Mouse (Mus musculus): ENCODE results near the gene Piwil1. TPM values are rescaled to one million over a fixed set of nuclear protein-coding genes. Genes with fewer than 3 reads are reported as not detected.

Piwil1 gene
- total and polyA plus RNA-seq, 3 experiments = not detected

DNA sequence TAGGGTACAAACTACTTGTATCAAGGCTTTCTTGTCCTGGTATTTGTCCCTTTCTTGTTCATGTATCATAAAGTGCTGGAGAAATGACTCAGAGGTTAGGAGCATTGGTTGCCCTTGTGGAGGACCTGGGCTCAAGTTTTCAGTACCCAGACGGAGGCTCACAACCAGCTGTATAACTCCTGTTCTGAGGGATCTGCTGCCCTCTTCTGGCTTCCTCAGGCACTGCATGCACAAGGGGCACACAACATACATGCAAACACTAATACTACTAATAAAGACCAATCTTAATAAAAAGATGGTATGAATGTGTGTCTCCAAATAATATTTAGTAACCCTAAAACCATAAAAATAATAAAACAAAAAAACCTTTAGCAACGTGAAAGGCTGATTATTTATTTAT lies 74.1 kb downstream of the Piwil1 start:
- no peak overlapping the region for H3K27ac ChIP-seq (ENCODE audit: insufficient read depth, low read depth)
- dilution Hi-C loops (cut with MboI; ENCODE audit: extremely low pct_ligation_motif_present, extremely low pct_unique_long_range_greater_than_20kb, low sequenced_read_pairs) = no loop called here
- H3K4me1 ChIP-seq (ENCODE audit: control insufficient read depth in 1 of 2, insufficient read depth in 2 of 2) = no peaks in the 10 kb centered on the region
- H3K9me3 ChIP-seq (replicated peaks; ENCODE audit: low read length) = peaks cover 92% of the 10 kb centered on the region
- DNase-seq (ENCODE audit: extremely low read depth) = no peak
- H3K4me2 ChIP-seq (ENCODE audit: insufficient read depth, low read depth, poor library complexity, severe bottlenecking) = no peak overlapping the region
- in situ Hi-C loops (cut with MboI; ENCODE audit: low pct_ligation_motif_present, low pct_unique_long_range_greater_than_20kb, low sequenced_read_pairs) = no loop called here
- H3K36me3 ChIP-seq (replicated peaks in 1 of 2; ENCODE audit: control insufficient read depth in 1 of 2, insufficient read depth in 1 of 2, low read length in 1 of 2) = peaks cover 0 to 2% of the 10 kb centered on the region in 2 experiments
- TF ChIP-seq MEF2A (IDR thresholded peaks at IDR 0.05; ENCODE audit: borderline replicate concordance, low read depth, low read length) = no peak
- no peak for TF ChIP-seq ELF1 (IDR thresholded peaks at IDR 0.05; ENCODE audit: low read depth, low read length)
- no peak for TF ChIP-seq JUN (IDR thresholded peaks at IDR 0.05; ENCODE audit: insufficient read depth, low read depth, low read length)
- no peak for TF ChIP-seq E2F4 (IDR thresholded peaks at IDR 0.05; ENCODE audit: insufficient replicate concordance, low read depth, low read length)
- TF ChIP-seq ZNF384 (IDR thresholded peaks at IDR 0.05; ENCODE audit: low read depth, low read length) = no peak
- TF ChIP-seq UBTF (IDR thresholded peaks at IDR 0.05; ENCODE audit: low read depth, low read length) = no peak
- TF ChIP-seq SMC3 (IDR thresholded peaks at IDR 0.05; ENCODE audit: low read depth, low read length) = no peak
- no peak for TF ChIP-seq ETS1 (conservative IDR thresholded peaks at IDR 0.05; ENCODE audit: low read depth, low read length)
- TF ChIP-seq USF2 (conservative IDR thresholded peaks at IDR 0.05; ENCODE audit: low read depth, low read length) = no peak
- no peak for TF ChIP-seq HCFC1 (IDR thresholded peaks at IDR 0.05; ENCODE audit: low read depth, low read length)
- TF ChIP-seq RAD21 (IDR thresholded peaks at IDR 0.05; ENCODE audit: low read depth, low read length) = no peak
- TF ChIP-seq TCF12 (IDR thresholded peaks at IDR 0.05; ENCODE audit: low read depth, low read length) = no peak
- no peak for TF ChIP-seq MAX (IDR thresholded peaks at IDR 0.05; ENCODE audit: low read length)
- TF ChIP-seq CTCF (conservative IDR thresholded peaks at IDR 0.05 in 1 of 2, IDR thresholded peaks at IDR 0.05 in 1 of 2; ENCODE audit: low read depth in 2 of 2, low read length in 2 of 2) = no peak; a peak in 1 of 4 replicates
- TF ChIP-seq MAFK (IDR thresholded peaks at IDR 0.05; ENCODE audit: insufficient replicate concordance, low read length) = no peak
- TF ChIP-seq POLR2AphosphoS2 (IDR thresholded peaks at IDR 0.05; ENCODE audit: low read depth, low read length) = no peak
- no peak overlapping the region for H3K9ac ChIP-seq (ENCODE audit: insufficient read depth, low read depth)
- H3K4me3 ChIP-seq (replicated peaks in 1 of 3; ENCODE audit: low read depth in 2 of 3, low read length in 2 of 3, poor library complexity in 1 of 3) = no peak overlapping the region
- no peaks in the 10 kb centered on the region for H3K79me2 ChIP-seq (replicated peaks; ENCODE audit: control insufficient read depth, extremely low read depth, insufficient read depth, poor library complexity, severe bottlenecking)
- H3K27me3 ChIP-seq (replicated peaks) = no peaks in the 10 kb centered on the region

DNA sequence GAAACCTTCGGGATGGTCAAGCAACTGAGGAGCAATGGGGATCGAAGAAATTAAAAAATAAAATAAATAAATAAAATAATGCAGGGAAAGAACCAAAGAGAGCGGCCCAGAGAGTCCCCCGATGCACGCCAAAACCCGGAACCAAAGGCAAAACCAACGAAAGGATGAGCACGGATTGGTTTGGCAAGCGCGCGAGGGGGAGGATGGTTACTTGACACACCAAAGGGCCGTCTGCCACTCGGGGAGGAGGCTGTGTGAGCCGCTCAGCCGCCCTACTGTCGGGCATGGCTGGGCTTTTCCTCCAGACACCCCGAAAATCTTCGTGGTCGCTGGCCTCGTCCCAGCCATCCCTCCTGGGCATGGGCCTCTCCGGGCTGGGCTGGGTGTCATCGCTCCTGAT lies 79.3 kb downstream of the Piwil1 start:
- DNase-seq (ENCODE audit: extremely low read depth) = no peak
- H3K9ac ChIP-seq (ENCODE audit: insufficient read depth, low read depth) = no peak overlapping the region
- H3K4me1 ChIP-seq (ENCODE audit: control insufficient read depth in 1 of 2, insufficient read depth in 2 of 2) = no peaks in the 10 kb centered on the region
- dilution Hi-C loops (cut with MboI; ENCODE audit: extremely low pct_ligation_motif_present, extremely low pct_unique_long_range_greater_than_20kb, low sequenced_read_pairs) (no loop called here), in situ Hi-C loops (cut with MboI; ENCODE audit: low pct_ligation_motif_present, low pct_unique_long_range_greater_than_20kb, low sequenced_read_pairs) (no loop called here)
- H3K9me3 ChIP-seq (replicated peaks; ENCODE audit: low read length) = peaks cover 94% of the 10 kb centered on the region
- no peak overlapping the region for H3K4me3 ChIP-seq (replicated peaks in 1 of 3; ENCODE audit: low read depth in 2 of 3, low read length in 2 of 3, poor library complexity in 1 of 3)
- H3K36me3 ChIP-seq (replicated peaks in 1 of 2; ENCODE audit: control insufficient read depth in 1 of 2, insufficient read depth in 1 of 2, low read length in 1 of 2) = no peaks in the 10 kb centered on the region
- no peaks in the 10 kb centered on the region for H3K27me3 ChIP-seq (replicated peaks)
- H3K79me2 ChIP-seq (replicated peaks; ENCODE audit: control insufficient read depth, extremely low read depth, insufficient read depth, poor library complexity, severe bottlenecking) = no peaks in the 10 kb centered on the region
- H3K4me2 ChIP-seq (ENCODE audit: insufficient read depth, low read depth, poor library complexity, severe bottlenecking) = no peak overlapping the region
- TF ChIP-seq USF2 (conservative IDR thresholded peaks at IDR 0.05; ENCODE audit: low read depth, low read length) = no peak
- TF ChIP-seq HCFC1 (IDR thresholded peaks at IDR 0.05; ENCODE audit: low read depth, low read length) = no peak
- no peak for TF ChIP-seq ZC3H11A (IDR thresholded peaks at IDR 0.05; ENCODE audit: low read depth, low read length)
- no peak for TF ChIP-seq ZNF384 (IDR thresholded peaks at IDR 0.05; ENCODE audit: low read depth, low read length)
- TF ChIP-seq POLR2AphosphoS2 (IDR thresholded peaks at IDR 0.05; ENCODE audit: low read depth, low read length) = no peak
- TF ChIP-seq E2F4 (IDR thresholded peaks at IDR 0.05; ENCODE audit: insufficient replicate concordance, low read depth, low read length) = no peak
- H3K27ac ChIP-seq (ENCODE audit: insufficient read depth, low read depth) = no peak overlapping the region

Measured in CH12.LX (cell line).